Mouse (Mus musculus): Measurements from ENCODE around the gene Slc9a5. TPM values are rescaled to one million over a fixed set of nuclear protein-coding genes. Genes with fewer than 3 reads are reported as not detected.

Gene Slc9a5
- total RNA-seq, 1 experiment, result 5.8 TPM

DNA sequence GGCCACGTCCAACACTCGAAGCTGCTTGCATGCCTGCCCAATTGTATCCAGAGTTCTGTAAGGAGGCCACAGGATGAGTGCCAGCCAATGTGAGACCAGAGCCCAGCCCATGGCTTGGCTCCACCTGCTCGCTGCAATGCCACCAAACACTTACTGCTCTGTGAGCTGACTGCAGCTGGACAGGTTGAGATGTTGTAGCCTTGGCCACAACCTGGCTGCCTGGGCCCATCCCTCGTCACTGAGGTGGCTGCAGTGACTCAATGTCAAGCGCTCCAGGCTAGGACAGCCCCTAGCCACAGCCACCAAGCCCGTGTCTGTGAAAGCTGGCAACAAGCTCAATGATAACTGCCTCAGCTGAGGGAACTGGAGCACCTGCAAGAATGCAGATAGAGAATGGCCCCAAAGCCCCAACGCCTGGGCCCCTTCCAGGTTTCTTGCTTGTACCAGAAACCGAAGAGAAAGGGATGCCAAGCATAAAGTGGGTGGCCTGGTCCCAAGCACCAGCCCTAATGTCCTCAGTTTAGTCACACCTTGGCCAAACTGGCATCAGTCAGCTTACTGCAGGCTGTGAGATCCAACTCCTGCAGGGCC, 35.7 kb upstream of the Slc9a5 start:
- in situ Hi-C loops (cut with MboI; ENCODE audit: low sequenced_read_pairs in 2 of 2, unreplicated experiment in 2 of 2), result no loop called here
- Histone ChIP-seq H3K4me1 (ENCODE audit: control insufficient read depth in 2 of 2, insufficient read depth in 2 of 2, low read length in 2 of 2, poor library complexity in 1 of 2) (no peaks in the 10 kb centered on the region), H3K27ac (ENCODE audit: insufficient read depth, low read depth, low read length, poor library complexity, severe bottlenecking) (no peak overlapping the region), H3K4me3 (ENCODE audit: insufficient read depth in 1 of 2, low read depth in 1 of 2, low read length in 2 of 2, poor library complexity in 1 of 2, severe bottlenecking in 1 of 2) (no peak overlapping the region), H3K9ac (ENCODE audit: insufficient read depth, low read depth, low read length, poor library complexity, severe bottlenecking) (no peak overlapping the region), H3K9me3 (ENCODE audit: control insufficient read depth, insufficient read depth, low read depth, low read length) (no peaks in the 10 kb centered on the region), H3K36me3 (ENCODE audit: control insufficient read depth, insufficient read depth, low read length, poor library complexity, severe bottlenecking) (peaks cover 10% of the 10 kb centered on the region; the same call in 1 of the 2 replicates)
- TF ChIP-seq ZNF384 (IDR thresholded peaks at IDR 0.05; ENCODE audit: low read depth, low read length) (no peak), ZC3H11A (IDR thresholded peaks at IDR 0.05; ENCODE audit: borderline replicate concordance, low read depth, low read length) (no peak), HCFC1 (IDR thresholded peaks at IDR 0.05; ENCODE audit: borderline replicate concordance, insufficient read depth, low read length) (no peak), CHD2 (IDR thresholded peaks at IDR 0.05; ENCODE audit: low read depth, low read length) (no peak)
- DNase-seq (ENCODE audit: low read depth, low spot score), result no peak

DNA sequence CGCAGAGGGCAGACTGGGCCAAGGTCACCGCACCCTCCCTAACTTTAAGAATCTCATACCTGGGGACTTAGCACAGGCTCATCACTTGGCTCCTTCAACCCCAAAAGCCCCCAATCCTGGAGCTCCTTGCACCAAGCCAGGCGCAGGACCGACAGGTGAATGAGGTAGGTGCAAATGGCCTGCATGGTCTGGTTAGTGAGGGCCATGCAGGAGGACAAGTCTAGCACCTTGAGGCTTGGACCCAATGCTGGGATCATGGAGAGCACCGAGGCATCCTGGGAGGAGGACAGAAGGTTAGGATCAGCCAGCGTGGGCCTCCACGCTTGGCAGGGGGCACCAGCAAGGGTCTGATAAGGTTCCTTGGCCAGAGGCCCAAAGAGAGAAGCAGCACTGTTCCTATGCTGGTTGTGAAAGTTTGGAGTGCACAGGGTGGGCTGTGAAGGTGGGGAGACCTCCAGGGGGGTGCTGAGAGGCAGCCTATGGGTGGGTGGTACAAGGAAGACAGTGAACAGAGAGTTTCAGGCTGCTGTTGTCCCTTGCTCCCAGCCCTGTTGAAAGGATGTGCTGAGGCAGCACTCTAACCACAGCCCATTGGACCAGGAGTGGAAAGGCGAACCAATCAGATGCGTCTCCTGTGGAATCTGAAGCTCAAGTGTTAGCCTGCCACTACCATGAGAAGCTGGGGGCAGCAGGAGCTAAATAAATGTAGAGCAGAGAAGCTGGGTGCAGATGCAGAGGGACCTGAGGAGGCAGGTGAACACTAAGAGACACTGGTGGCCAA, 34.8 kb upstream of the Slc9a5 start:
- Histone ChIP-seq H3K27ac (ENCODE audit: insufficient read depth, low read depth, low read length, poor library complexity, severe bottlenecking) (no peak overlapping the region), H3K9me3 (ENCODE audit: control insufficient read depth, insufficient read depth, low read depth, low read length) (no peaks in the 10 kb centered on the region), H3K9ac (ENCODE audit: insufficient read depth, low read depth, low read length, poor library complexity, severe bottlenecking) (no peak overlapping the region), H3K36me3 (ENCODE audit: control insufficient read depth, insufficient read depth, low read length, poor library complexity, severe bottlenecking) (peaks cover 6% of the 10 kb centered on the region; the same call in 1 of the 2 replicates), H3K4me1 (ENCODE audit: control insufficient read depth in 2 of 2, insufficient read depth in 2 of 2, low read length in 2 of 2, poor library complexity in 1 of 2) (no peaks in the 10 kb centered on the region), H3K4me3 (ENCODE audit: insufficient read depth in 1 of 2, low read depth in 1 of 2, low read length in 2 of 2, poor library complexity in 1 of 2, severe bottlenecking in 1 of 2) (no peak overlapping the region)
- TF ChIP-seq MAFK (IDR thresholded peaks at IDR 0.05; ENCODE audit: insufficient read depth, low read depth, low read length), result peak; percentile 73; the same call in 1 of the 2 replicates
- TF ChIP-seq CHD2 (IDR thresholded peaks at IDR 0.05; ENCODE audit: low read depth, low read length), result no peak
- in situ Hi-C loops (cut with MboI; ENCODE audit: low sequenced_read_pairs in 2 of 2, unreplicated experiment in 2 of 2), result no loop called here
- DNase-seq (ENCODE audit: low read depth, low spot score), result no peak

DNA sequence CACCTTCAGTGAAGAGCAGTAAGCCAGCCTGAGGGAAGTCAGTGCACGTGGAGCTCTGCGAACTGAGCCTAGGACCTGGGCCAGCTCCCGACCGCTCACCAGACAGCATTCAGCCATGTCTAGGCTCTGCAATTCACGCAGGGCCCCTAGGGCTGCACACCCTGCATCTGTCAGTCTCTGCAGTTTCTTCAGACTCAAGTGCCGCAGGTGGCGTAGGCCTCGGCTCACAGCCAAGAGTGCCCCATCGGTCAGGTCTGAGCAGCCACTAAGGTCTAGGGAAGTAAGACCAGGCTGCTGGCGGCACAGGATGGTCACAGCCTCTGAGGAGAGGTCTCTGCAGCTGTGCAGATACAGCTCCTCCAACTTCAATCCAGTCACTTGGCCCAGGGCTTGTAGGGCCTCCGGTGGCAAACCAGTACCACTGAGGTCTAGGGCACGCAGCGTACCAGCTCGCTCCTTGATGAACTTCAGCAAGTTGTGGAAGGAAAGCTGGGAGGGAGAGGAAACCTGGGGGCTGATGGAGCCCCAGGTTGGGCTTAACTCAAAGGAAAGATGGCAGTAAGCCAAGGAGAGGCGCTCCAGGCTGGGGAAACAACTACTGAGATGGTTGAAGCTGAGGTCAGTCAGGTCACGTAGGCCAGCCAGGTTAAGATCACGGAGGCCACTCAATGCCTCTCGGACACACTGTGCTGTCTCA, 33.4 kb upstream of the Slc9a5 start:
- no peak for DNase-seq (ENCODE audit: low read depth, low spot score)
- TF ChIP-seq HCFC1 (IDR thresholded peaks at IDR 0.05; ENCODE audit: borderline replicate concordance, insufficient read depth, low read length), result no peak
- no peak for TF ChIP-seq CHD2 (IDR thresholded peaks at IDR 0.05; ENCODE audit: low read depth, low read length)
- Histone ChIP-seq H3K27ac (ENCODE audit: insufficient read depth, low read depth, low read length, poor library complexity, severe bottlenecking) (no peak overlapping the region), H3K4me3 (ENCODE audit: insufficient read depth in 1 of 2, low read depth in 1 of 2, low read length in 2 of 2, poor library complexity in 1 of 2, severe bottlenecking in 1 of 2) (no peak overlapping the region), H3K4me1 (ENCODE audit: control insufficient read depth in 2 of 2, insufficient read depth in 2 of 2, low read length in 2 of 2, poor library complexity in 1 of 2) (no peaks in the 10 kb centered on the region), H3K9ac (ENCODE audit: insufficient read depth, low read depth, low read length, poor library complexity, severe bottlenecking) (no peak overlapping the region), H3K36me3 (ENCODE audit: control insufficient read depth, insufficient read depth, low read length, poor library complexity, severe bottlenecking) (peaks cover 2% of the 10 kb centered on the region; the same call in 1 of the 2 replicates), H3K9me3 (ENCODE audit: control insufficient read depth, insufficient read depth, low read depth, low read length) (no peaks in the 10 kb centered on the region)
- in situ Hi-C loops (cut with MboI; ENCODE audit: low sequenced_read_pairs in 2 of 2, unreplicated experiment in 2 of 2), result no loop called here

DNA sequence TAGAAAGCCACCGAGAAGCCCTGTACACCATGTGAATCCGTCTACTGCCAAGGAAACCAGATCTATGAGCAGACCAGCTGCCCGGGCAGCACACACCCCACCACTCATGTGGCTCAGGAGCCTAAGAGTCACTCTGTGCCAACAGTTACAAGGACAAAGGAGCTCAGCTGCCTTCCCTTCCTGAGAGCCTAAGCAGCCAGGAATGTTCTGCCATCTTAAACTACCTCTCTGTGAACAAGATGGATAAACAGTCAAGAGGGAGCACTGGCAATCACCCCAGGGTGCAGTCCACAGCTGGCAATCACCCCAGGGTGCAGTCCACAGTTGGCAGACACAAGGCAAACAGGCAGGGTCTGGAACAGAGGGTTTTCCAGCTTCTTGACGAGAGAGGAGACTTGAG, 30.7 kb upstream of the Slc9a5 start:
- Histone ChIP-seq H3K9me3 (ENCODE audit: control insufficient read depth, insufficient read depth, low read depth, low read length) (no peaks in the 10 kb centered on the region), H3K36me3 (ENCODE audit: control insufficient read depth, insufficient read depth, low read length, poor library complexity, severe bottlenecking) (peaks cover 2% of the 10 kb centered on the region; the same call in 1 of the 2 replicates), H3K9ac (ENCODE audit: insufficient read depth, low read depth, low read length, poor library complexity, severe bottlenecking) (no peak overlapping the region), H3K27ac (ENCODE audit: insufficient read depth, low read depth, low read length, poor library complexity, severe bottlenecking) (no peak overlapping the region), H3K4me3 (ENCODE audit: insufficient read depth in 1 of 2, low read depth in 1 of 2, low read length in 2 of 2, poor library complexity in 1 of 2, severe bottlenecking in 1 of 2) (no peak overlapping the region), H3K4me1 (ENCODE audit: control insufficient read depth in 2 of 2, insufficient read depth in 2 of 2, low read length in 2 of 2, poor library complexity in 1 of 2) (no peaks in the 10 kb centered on the region)
- DNase-seq (ENCODE audit: low read depth, low spot score), result no peak
- TF ChIP-seq ZNF384 (IDR thresholded peaks at IDR 0.05; ENCODE audit: low read depth, low read length) (no peak), HCFC1 (IDR thresholded peaks at IDR 0.05; ENCODE audit: borderline replicate concordance, insufficient read depth, low read length) (no peak), ZC3H11A (IDR thresholded peaks at IDR 0.05; ENCODE audit: borderline replicate concordance, low read depth, low read length) (no peak), CHD2 (IDR thresholded peaks at IDR 0.05; ENCODE audit: low read depth, low read length) (no peak)
- in situ Hi-C loops (cut with MboI; ENCODE audit: low sequenced_read_pairs in 2 of 2, unreplicated experiment in 2 of 2), result no loop called here
